Mouse (Mus musculus) spleen, postnatal 10 days (tissue): ENCODE results near the gene Fam50b.
A peak's percentile ranks its signal among the peaks of the same experiment; 100 is the strongest.

Experiments used
- DNase-seq, 2 experiments: peaks; one replicate each; pipeline ENCODE4 v3.0.0; 2021 to 2022; ENCODE audit warnings: low spot score in 2 of 2

Fam50b gene

DNA sequence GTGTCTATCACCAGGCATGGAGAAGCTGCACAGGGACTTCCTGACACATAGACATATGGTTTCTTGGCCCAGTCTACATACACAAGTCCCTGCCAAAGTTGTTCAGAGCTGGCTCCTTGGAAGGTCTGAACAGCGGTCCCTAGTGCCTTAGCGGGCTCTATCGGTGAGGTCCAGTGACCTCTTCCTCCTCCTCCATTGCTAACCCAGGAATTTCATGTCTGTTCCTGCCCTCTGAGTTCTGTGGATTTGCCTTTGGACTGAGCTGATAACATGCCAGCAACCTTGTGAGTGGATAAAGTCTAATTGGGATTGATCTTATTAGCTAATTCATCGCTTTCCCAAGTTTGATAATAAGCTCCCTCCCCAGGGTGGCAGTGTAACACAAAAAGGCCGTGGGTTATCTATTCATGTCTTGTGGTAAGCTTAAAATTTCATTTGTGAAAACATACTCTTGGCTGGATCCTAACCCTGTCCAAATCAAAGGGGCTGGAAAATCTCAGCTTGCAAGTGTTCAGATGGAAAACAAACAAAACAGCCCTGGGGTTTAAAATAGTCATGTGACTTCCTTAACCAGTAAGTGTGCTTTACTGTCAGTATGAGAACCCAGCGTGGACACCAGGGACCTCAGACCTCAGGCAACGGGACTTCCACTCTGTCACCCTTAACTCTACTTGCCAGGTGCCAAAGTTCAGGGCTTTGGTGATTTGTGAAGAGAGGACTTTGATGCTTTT lies 3.5 kb downstream of the Fam50b start:
- no peak for DNase-seq

DNA sequence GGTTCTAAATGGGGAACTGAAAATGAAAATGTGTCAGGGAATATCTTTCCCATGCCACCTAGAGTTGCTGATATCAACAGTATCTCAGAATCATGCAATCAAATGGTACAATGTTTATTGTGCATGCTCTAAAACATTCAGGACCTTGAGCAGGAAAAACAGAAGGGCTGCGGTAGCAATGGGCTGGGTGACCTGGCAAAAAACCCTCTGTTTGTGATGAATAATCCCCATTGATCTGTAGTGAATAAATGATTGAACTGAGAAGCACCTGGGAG lies 4.0 kb downstream of the Fam50b start:
- DNase-seq, result no peak

DNA sequence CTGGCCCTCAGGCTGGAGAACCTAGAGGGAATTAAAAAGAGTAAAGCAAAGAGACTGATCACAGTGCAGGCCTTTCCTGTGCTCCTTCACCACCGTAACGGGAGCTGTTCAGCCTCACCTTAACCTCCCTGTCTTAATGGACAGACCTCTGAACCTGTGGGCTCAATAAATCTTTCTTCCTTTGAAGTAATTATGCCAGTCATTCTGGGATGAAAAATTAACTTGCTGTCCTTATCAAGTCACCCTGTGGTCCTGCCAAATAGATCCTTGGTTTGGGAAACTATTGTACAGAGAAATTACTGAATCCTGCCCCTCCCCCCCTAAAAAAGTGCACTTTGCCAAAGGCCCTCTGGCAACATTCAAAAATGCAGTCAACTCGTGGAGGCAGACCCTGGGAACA lies 4.4 kb downstream of the Fam50b start:
- DNase-seq, result no peak

DNA sequence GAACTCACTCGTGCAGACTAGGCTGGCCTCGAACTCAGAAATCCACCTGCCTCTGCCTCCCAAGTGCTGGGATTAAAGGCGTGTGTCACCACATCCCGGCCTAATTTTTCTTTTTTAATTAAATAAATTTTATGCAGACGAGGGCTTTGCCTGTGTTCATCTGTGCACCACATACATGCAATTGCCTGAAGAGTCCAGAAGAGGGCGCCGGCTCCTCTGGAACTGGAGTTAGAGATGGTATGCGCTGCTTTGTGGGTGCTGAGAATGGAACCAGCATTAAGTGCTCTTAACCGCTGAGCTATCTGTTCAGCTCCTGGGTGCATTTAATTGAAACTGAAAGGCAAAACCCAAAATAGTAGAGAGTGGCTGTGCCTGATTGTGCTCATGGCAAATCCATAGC lies 6.6 kb downstream of the Fam50b start:
- DNase-seq, result peak in 1 of 2 experiments; percentile 23

DNA sequence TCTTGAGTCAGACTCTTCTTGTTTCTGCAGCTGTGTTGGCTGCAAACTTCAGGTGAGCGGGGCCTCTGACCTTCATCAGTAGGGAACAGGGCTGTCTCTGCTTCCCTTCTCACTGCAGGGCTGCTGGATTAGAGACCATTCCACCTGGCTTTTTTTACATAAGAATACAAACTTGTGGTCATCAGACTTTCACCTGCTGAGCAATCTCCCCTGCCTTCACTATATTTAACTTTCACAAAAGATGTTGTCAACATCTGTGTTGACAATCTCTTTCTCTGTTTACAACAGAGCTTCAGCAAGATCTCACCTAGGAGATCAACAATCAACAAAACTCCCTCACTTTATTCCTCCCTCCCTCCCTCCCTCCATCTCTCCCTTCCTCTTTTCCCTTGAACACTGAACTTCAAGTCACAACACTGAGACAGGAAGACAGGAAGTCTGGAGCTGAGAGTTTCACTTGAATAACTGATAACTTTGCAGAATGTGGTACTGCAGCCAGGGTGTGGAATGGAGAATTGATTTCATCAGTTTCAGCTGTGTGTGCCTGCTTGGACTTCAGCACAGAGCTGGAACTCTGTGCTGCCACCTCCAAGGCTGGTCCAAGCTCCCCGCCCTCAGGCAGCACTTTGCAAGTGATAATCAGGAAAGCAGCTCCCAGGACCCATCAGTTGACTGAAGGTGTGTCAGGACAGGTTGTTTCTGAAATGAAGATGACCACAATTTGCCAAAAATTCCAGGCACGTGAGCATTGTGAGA lies 7.3 kb downstream of the Fam50b start:
- DNase-seq, result no peak

DNA sequence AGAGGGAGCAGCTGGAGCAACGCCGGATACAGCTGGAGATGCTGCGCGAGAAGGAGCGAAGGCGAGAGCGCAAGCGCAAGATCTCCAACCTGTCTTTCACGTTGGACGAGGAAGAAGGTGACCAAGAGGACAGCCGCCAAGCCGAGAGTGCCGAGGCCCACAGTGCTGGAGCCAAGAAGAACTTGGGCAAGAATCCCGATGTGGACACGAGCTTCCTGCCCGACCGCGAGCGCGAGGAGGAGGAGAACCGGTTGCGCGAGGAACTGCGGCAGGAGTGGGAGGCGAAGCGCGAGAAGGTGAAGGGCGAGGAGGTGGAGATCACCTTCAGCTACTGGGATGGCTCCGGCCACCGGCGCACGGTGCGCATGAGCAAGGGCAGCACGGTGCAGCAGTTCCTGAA lies 12.2 kb downstream of the Fam50b start:
- no peak for DNase-seq

DNA sequence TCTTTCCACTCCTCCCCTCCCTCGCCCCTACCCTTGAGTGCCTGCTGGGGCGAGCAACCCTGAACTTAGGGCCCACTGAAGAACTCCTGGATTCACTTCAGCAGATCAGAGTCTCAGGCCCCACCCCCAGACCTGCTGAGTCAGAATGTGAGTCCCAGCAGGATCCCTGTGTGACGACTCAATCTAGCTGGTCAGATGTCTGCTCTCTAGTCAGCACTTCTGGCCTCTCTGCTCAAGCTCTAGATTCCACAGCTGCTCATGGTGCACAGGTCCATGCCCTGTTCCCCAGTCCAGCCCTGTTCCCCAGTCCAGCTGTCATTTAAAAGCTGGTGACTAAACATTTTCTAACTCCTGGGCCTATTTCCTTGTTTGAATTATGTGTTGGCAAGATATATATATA lies 13.9 kb downstream of the Fam50b start:
- DNase-seq, result no peak

DNA sequence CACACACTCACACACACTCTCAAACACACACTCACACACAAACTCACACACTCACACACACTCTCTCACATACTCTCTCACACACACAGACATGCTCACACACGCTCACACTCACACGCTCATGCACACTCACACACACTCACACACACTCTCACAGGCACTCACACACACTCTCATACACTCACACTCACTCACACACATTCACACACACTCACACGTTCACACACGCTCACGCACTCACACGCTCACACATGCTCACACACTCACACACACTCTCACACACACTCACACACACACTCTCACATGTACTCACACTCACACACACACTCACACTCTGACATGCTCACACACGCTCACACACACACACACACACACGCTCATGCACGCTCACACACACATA lies 24.6 kb downstream of the Fam50b start:
- DNase-seq, result no peak

DNA sequence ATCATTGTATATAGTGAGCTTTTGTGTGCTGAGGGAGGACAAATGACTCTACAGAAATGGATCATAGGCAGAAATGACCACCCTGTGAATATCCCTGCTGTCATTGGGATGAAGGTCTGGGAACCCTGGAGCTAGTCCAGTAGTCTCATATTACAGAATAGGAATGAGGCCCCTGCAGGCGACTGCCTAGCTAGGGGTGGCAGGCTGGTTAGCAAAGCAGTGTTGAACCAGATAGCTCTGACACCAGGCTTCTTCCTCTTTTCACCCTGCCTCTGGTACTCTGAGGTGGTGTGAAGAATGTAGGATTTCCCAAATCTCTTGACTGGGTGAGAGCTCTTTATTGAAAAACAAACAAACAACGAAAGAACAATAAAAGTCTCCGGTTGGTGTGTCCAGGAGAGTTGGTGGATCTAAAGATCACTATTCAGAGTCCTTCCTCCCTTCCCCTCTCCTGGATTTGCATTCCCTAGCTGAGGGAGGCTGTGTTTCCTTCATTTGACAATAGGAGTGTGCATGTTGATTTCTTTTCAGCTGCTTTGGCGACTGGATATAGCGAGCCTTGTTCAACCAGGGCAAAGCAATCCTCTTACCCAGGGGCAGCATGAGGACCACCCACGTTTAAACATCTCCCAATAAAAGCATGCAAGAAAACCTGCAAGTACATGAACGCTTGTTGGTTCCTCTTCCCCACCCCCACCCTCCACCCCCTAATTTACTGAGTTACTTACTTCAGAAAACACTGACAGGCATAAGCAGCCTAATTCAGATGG lies 26.1 kb downstream of the Fam50b start:
- DNase-seq, result no peak

DNA sequence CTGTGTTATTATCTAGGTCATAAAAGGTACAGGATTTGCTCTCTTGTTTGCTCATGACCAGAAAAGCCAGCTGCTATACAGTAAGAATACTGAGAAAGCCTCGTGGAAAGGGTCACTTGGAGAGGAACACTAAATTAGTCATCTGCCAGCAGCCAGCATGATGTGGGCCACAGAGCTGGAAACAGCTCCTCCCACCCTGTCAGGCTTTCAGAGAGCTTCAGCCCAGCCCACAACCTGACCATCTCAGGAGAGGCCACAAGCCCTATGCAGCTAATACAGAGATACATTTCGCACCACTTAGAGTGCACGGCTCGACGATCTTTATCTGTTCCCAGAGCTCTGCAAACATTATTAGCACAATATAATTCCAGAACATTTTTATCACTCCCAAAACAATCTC lies 27.5 kb downstream of the Fam50b start:
- no peak for DNase-seq

DNA sequence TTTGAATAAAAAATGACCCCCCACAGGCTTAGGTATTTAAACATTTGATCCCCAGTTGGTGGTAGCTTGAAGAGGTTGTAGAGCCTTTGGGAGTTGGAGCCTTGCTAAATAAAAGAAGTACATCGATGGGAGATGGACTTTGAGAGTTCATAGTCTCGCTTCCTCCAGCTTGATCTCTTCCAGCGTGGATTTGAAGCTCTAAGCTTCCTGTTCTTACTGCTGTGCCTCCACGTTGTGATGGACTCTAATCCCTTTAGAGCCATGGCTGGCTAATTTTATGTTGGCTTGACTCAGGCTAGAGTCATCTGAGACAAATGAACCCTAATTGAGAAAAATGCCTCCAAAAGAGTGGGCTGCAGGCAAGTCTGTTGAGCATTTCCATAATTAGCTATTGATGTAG lies 28.2 kb downstream of the Fam50b start:
- no peak for DNase-seq

DNA sequence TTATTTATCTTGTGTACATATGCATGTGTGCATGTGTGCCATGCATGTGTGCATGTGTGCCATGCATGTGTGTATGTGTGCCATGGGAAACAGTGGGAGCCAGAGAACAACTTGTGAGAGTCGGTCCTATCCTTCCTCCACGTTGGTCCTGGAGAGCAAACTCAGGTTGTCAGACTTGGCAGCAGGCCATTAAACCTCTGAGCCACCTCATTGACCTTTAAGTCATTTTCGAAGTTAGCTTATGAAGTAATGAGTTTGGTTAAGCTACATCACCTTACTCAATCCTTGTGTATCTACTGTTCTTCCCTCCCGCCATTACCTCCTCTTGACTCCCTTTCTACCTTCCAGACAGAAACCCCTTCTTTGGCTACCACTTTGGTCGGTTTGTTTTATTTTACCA lies 30.6 kb downstream of the Fam50b start:
- DNase-seq, result no peak

DNA sequence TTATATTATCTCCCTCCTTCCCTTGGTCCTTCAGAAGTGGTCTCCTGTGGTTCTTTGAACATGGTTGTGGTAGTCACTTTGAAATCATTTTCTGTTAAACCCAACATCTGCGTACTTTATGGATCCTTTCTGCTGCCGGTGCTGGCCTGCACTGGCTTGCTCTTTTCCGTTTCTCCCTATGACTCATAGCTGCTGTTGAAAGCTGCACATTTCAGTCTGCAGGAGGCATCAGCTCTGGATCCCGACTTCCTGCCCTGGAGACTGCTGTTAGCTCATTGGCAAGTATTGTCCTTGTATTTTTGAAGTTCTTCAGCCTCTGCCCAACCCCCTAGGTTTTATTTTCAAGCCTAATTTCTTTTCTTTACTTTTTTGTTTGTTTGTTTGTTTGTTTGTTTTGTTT lies 31.9 kb downstream of the Fam50b start:
- no peak for DNase-seq

DNA sequence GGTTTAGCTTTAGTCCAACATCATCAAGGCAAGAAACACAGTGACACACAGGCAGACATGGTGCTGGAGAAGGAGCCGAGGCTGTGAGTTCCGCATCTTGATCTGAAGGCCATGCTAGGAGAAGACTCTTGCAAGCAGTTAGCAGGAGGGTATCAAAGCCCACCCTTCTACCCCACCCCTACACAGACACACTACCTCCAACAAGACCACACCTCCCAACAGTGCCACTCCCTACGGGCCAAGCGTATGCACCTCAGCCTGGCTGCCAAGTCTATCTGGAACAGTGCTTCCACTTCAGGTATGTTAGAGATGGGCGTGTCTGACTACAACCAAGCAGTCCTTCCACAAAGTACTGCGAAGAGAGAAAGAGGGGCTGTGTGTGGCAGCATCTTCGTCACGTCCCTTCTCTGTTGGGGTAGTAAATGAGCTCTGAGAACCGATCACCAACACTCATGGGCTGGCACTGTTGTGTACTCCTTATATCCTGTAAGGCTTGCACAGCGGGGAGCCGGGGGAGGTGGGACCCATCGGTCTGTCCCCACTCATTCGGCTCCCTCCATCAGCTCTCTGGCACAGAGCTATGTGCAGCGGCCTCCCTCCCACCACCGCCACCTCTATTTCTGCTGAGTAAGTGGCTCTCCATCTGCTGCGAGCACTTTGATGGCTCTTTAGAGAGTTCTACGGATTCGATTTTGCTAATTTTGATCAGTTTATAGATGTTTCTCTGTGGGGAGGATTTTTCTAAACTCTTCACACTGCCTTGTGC lies 33.1 kb downstream of the Fam50b start:
- no peak for DNase-seq

DNA sequence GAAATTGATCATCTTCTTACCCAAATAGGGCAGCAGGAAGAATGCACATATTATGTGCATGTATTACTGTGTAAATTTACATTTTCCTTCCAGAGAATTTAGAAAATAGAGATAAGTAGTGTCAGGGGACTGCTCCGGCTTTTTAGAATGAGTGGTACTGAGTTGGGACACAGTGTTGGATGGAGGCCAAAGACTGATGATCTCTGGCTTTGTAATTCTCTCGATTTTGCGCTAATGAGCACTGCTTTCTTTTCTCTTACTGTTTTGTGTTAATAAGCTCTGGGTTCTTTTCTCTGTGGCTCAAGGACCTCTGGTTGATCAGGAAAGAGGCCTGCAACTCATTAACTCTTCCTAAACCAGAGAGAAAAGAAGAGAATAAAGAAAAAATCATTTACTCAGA lies 42.1 kb downstream of the Fam50b start:
- no peak for DNase-seq

DNA sequence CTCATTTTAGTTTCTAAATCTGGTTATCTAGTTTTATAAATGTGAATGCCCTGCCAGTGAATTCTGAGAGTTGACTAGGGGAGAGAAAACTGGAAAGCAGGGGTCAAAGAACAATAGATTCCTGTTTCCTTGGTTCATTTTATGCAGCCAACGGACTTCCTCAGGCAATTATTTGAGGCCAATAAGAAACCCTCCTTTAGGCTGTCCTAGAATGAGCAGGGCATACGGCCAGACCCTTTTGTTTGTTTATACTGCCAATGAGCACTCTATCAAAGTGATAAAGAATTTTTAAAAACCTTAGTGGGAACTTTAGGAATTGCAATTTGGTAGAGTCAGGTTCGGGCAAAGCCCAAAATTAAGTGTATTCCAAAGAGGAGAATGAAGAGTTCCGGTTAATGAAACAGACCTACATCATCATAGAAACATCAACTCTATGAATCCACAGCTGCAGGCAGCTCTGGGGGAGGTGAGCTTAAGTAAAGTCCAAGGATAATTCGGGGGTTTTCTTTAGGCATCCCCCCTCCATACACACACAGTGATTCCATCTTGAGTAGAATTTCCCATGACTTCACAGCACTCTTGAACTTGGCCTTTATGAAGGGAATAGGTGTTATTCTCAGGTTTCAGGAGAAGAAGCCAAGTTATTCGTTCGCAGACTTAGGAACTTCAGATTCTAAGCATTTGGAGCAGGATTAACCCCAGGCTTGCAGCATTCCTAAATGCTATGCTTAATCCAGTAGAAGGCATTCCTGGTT lies 46.4 kb downstream of the Fam50b start:
- DNase-seq, result no peak

DNA sequence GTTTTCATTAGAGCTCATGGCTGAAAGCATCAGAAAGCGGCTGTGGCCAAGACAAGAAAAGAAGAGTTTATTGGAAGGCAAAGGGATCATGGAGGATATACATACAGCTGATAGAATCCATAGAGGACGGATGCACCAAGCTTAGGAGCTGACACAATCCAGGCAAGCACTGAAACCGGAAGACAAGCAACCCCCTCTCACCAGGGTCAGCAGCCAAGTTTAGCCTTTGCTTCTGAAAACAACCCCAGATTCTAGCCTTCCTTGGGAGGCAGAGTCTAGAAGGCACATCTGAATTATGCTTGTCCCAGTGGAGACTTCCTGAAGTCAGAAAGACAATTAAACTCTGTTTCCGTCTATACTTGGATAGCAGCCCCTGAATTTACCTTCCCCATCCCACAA lies 47.0 kb downstream of the Fam50b start:
- DNase-seq, result no peak

DNA sequence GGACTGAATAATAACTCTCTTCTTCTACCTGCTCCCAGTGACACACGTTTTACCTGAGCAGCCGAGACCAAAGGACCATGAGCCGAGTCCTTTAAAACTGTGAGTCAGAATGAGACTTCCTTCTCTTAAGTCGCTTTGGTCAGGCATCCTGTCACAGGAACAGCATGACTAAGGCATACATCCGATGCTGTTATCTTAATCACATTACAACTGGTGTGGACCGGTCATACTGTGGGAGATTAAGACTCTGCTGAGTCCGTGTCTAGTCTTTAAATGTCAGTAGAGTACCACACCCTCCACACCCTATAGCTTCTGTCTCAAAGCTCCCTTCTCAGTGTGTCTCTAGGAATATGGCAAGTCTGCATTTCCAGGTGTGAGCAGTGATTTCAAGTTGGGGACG lies 50.2 kb downstream of the Fam50b start:
- no peak for DNase-seq

DNA sequence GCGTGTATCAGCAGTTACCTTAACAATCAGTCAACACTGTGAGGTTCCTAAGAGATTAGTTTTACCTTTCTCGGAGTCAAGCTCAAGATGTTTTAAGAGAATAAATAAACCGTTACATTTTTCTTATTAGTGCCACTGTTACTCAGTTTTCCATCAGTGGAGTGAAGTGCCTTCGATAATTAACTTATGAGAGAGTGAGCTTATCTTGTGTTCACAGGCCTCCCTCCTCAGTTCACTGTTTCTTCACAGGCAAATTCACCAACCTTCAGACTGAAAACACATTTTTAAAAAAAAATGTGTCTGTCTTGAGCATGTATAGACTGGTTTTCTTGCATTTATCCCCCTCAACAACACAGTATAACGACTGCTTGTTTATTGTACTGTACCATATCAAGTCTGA lies 52.0 kb downstream of the Fam50b start:
- no peak for DNase-seq

DNA sequence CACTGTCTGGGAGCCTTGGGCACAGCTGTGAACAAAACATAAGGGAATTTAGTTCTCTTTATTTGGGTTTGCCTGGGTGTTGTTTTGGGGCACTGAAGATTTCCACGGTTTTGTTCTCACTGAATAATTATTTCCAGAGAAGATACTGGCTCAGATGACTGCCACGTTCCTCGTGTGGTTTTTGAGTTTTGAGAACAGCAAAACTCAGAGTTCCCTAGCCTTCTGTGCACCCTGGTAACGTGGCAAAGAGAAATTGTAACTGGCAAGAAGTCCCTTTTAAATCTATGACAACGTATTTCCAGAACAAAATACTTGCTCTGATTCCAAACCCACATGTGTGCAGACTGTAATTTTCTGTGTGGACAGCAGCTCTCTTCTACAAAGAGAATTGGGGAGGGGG lies 52.9 kb downstream of the Fam50b start:
- no peak for DNase-seq

DNA sequence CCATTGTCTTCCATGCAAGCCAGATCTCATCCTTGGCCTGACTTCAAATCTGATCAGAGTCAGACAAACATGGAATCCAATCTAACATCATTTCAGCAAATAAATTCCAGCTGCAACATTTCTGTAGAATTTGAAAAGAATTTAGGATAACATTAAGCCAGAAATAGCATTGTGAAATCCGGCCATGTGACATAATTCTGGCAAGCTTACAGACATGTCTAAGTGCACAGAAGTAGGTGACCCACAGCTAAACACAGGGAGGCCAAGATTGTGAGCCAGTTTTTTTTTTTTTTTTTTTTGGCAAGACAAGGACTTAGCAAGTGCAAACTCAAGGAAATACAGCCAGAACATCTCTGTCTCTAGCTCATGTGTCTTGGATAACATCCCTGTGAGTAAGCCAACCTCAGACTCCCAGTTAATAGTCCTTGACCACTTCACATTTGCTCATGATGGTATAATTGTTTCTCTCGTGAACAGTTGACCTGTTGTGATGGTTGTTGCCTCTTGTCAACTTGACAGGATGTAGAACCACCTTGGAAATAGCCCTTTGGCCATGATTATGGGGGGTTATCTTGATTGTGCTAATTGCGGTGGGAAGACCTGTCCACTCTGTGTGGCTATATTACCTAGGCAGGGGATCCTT lies 54.6 kb downstream of the Fam50b start:
- DNase-seq, result no peak
